Mouse (Mus musculus): ENCODE data around the gene 1700029I15Rik.

DNA sequence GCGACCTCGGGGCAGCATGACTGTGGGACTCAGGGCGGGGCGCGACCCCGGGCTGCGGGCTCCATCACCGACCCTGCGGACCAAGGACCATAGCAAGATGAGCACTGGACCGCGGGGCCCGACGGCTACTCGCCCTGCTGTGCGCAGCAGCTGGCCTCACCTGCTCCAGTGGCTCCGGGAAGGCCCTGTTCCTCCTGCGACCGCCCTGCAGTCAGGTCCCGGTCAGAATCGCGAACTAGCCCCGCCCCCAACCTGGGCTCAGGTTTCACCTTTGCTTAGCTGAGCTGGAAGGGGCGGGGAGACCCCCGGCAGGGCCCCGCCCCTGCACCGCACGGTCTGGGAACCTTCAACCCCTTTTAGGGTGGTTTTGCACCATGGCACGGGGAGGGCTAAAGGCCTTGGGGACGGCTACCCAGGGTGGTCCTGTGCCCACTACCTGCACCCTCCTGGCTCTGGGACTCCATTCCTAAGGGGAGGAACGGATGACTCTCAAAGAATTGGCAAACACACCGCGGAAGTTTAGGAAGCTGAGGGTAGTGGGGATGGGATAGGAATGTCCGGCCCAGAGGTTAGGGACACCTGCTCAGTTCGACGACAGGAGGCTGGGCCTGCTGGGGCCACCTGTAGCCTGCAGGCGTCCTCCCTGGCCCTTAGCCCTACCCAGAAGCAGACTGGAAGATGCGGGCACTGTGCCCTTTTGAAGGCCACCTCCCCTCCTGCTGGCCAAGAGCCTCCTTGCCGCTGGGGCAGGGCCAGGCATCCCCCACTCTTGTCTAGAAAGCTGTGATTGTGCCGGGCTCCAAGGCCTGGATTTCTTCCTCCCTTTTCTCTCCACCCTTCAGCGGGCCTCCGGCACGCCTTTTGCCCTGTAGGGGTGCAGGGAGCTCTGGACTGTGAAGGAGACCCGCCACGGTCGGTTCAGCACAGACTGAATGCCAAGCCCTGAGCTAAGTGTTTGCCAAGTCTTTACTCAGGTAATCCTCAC, 11.2 kb upstream of the 1700029I15Rik start:
- TF ChIP-seq GABPA (IDR thresholded peaks at IDR 0.05; ENCODE audit: insufficient replicate concordance, low read depth, low read length) (no peak), USF2 (conservative IDR thresholded peaks at IDR 0.05; ENCODE audit: low read depth, low read length) (no peak), ZMIZ1 (IDR thresholded peaks at IDR 0.05; ENCODE audit: low read depth, low read length) (no peak), CTCF (conservative IDR thresholded peaks at IDR 0.05 in 1 of 2, IDR thresholded peaks at IDR 0.05 in 1 of 2; ENCODE audit: low read depth in 2 of 2, low read length in 2 of 2) (no peak)
